Mouse (Mus musculus) pancreas, adult 10 weeks (tissue): ENCODE data around the gene Prol1. TPM values are rescaled to one million over a fixed set of nuclear protein-coding genes. Genes with fewer than 3 reads are reported as not detected.

Experiments
- polyA plus RNA-seq: library from polyadenylated mRNA; stranded (reverse); fragments of 350-450 nt; fragmentation: Illumina TruSeq; extraction: RNeasy Lipid Tissue Mini Kit (QIAGEN cat#74804); gene quantifications from one replicate; pipeline ENCODE4 v1.2.3, GENCODE M21; 2015; ENCODE audit warnings: low read depth, low replicate concordance; ENCODE audit not compliant: insufficient read depth

Prol1 gene
- polyA plus RNA-seq: not detected

DNA sequence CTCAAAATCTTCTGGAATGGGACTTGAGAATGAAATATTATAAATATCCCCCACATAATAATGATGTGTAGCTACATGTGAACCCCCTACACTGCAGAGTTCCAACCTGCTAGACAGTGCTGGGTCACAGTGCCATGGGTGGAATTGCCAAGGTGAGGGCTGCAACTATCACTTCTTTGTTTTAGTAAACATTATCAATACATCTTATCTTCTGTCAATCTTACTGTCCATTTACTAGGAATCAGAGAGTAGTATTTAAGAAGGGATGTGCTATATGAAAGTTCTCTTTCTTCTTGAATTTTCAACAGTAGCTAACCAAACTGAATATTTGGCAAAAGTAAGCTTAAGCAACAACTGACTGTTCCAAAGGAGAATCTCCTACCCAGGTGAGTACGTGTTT is at the start of gene Prol1:
Prol1 (plus strand) TSS at position 301 of the 400 bp plus-strand sequence.

DNA sequence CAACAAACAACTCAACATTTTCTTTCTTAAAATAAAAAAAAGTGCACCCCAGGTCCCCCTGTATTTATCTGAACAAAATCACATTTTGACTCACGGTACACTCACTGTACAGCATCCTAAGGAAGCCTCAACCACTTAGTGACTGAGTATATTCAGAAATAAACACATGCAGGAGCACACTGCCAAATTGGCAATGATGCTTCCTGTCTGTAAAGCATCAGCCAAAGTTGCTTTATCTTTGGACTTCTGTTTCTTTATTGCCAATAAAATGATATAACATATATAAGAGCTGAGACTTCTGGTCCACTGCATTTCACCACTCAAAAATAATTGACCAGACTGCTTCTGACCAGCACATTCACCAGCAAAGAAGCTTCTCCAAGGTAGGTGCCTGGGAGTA is 48.5 kb upstream of the Prol1 start, which contains the start of gene Gm7714:
Gm7714 (plus strand) TSS at position 301 of the 400 bp plus-strand sequence.

DNA sequence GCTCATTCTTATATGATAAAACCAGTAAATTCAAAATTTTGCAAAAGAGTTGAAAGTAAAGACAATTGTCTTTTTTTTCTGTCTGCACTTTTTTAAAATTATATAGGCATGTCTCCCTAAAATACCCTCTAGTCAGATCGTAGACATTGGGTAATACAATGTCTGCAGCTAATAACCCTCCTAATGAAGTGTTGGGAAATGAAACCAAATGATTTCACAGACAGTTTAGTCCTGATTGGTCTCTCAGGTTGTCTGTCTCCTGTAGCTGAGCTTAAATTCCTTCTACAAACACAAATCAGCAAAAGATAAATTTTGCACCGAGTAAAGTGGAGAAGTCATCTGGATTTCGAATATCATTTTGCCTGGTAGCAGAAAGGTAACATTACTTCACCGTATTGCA is 58.7 kb downstream of the Prol1 start, which contains the start of gene Amtn:
Amtn (plus strand) TSS at position 301 of the 400 bp plus-strand sequence.

Other genes with a start within 250 kb of the Prol1 start
- not detected for gene Smr2, start 230.8 kb upstream of the Prol1 start, polyA plus RNA-seq
- gene Gm11116, start 205.8 kb upstream of the Prol1 start, polyA plus RNA-seq: not detected
- not detected for gene Gm11115, start 163.2 kb upstream of the Prol1 start, polyA plus RNA-seq
- gene Gm7714, start 48.4 kb upstream of the Prol1 start, polyA plus RNA-seq: not detected
- not detected for gene Amtn, start 58.8 kb downstream of the Prol1 start, polyA plus RNA-seq
- gene Ambn, start 138.7 kb downstream of the Prol1 start, polyA plus RNA-seq: not detected
- gene Enam, start 170.7 kb downstream of the Prol1 start, polyA plus RNA-seq: not detected
- gene Jchain, start 210.6 kb downstream of the Prol1 start, polyA plus RNA-seq: 10.1 TPM
- 7.8 TPM for gene Utp3, start 237.2 kb downstream of the Prol1 start, polyA plus RNA-seq
- gene Rufy3, start 247.7 kb downstream of the Prol1 start, polyA plus RNA-seq: 5.2 TPM